Comparison of ENCODE assay signal across 8 mouse cellular contexts in the genomic region with DNA sequence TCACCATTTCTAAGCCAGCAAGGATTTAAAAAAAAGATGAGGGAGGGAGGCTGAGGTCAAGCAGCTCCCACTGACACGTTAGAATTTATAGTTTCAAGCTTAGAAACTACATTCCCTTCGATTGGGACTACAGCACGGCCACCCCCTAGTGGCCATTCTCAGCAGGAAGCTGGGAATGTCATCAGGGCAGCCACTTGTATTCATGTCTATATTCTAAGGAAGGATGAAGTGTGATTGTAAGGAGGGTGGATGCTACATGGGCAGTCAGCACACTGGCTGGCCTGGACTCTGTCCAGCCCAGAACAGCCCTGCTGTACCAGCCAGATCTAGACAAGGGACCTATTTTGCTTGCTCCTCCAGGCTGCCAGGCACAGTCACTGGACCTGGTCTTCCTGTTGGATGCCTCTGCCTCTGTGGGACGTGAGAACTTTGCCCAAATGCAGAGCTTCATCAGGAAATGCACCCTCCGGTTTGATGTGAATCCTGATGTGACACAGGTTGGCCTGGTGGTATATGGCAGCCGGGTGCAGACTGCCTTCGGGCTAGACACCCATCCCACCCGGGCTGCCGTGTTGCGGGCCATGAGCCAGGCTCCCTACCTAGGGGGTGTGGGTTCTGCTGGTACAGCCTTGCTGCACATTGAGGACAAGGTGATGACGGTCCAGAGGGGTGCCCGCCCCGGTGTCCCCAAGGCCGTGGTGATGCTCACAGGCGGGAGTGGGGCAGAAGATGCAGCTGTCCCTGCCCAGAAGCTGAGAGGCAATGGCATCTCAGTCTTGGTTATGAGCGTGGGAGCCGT. TPM values are rescaled to one million over a fixed set of nuclear protein-coding genes. Genes with fewer than 3 reads are reported as not detected.
DNase-seq lines count a peak whose midpoint lies in the region; ATAC-seq and TF ChIP-seq lines count a peak whose summit lies in the region.

No protein-coding gene starts in this region.

- H3K4me3 ChIP-seq in hindbrain, embryonic 16.5 days (ENCODE audit: low read length), result no peak overlapping the region
- no peak overlapping the region for H3K4me3 ChIP-seq in myocyte

- H3K4me2 ChIP-seq in hindbrain, embryonic 16.5 days (ENCODE audit: low read length), result no peak overlapping the region
- no peak overlapping the region for H3K4me2 ChIP-seq in myocyte (ENCODE audit: low read depth)

- intact Hi-C loops in left cerebral cortex, postnatal 10 days (cut with DNase I), result loop anchor here (5.0 to 10.0 kb wide), 2 partner anchors 86 to 484 kb away; a partner anchor contains a TSS

- no peak for TF ChIP-seq POLR2A in myocyte (IDR thresholded peaks at IDR 0.05; ENCODE audit: insufficient read length, low read depth)

- no peaks in the 10 kb centered on the region for H3K27me3 ChIP-seq in hindbrain, embryonic 16.5 days (replicated peaks; ENCODE audit: control insufficient read depth, insufficient read depth, low read length)
- no peaks in the 10 kb centered on the region for H3K27me3 ChIP-seq in myocyte (ENCODE audit: control insufficient read depth, insufficient read depth, insufficient read length)

- no peak overlapping the region for H3ac ChIP-seq in myocyte (ENCODE audit: control insufficient read depth, insufficient read length)

- H3K9me3 ChIP-seq in hindbrain, embryonic 16.5 days (ENCODE audit: control insufficient read depth, low read length), result no peaks in the 10 kb centered on the region

- H3K79me2 ChIP-seq in myocyte (ENCODE audit: control insufficient read depth, insufficient read depth), result no peaks in the 10 kb centered on the region

- H3K9ac ChIP-seq in hindbrain, embryonic 16.5 days (ENCODE audit: low read depth, low read length), result no peak overlapping the region

- H3K4me1 ChIP-seq in hindbrain, embryonic 16.5 days (ENCODE audit: control insufficient read depth, insufficient read depth, low read depth, low read length), result no peaks in the 10 kb centered on the region

- no peaks in the 10 kb centered on the region for H3K36me3 ChIP-seq in hindbrain, embryonic 16.5 days (ENCODE audit: control insufficient read depth, insufficient read depth, low read length)
- no peaks in the 10 kb centered on the region for H3K36me3 ChIP-seq in myocyte (ENCODE audit: control insufficient read depth, insufficient read depth)

- peak; percentile 73; the same call in 1 of the 2 replicates for ATAC-seq in hindbrain, embryonic 16.5 days

- H3K27ac ChIP-seq in hindbrain, embryonic 16.5 days (ENCODE audit: low read depth, low read length), result no peak overlapping the region

- DNase-seq in adrenal gland, postnatal 10 days, result peak; percentile 58
- no peak for DNase-seq in adrenal gland, adult 8-10 months
- DNase-seq in 3T3-L1 (ENCODE audit: low read depth, low spot score), result peak; percentile 87
- peak; percentile 8 for DNase-seq in c-Kit-positive CD71-positive TER-119-positive erythroid progenitor cells, embryonic 14.5 days (ENCODE audit: low spot score)
- peak; percentile 25 to 55 for DNase-seq in left cerebral cortex, postnatal 10 days (ENCODE audit: extremely low spot score in 1 of 2, low spot score in 2 of 2)
- peak; percentile 52 for DNase-seq in yolk sac, embryonic 10.5 days (ENCODE audit: low spot score)

- WGBS in hindbrain, embryonic 16.5 days, result 76% methylated on average over 17 of the region's 17 CpGs

TF ChIP-seq in myocyte, 11 proteins besides CTCF, POLR2A, EP300 and RAD21:
- TF ChIP-seq POLR2AphosphoS2 (IDR thresholded peaks at IDR 0.05; ENCODE audit: insufficient read length, low read depth), result peak; percentile 13
- TF ChIP-seq MAX (IDR thresholded peaks at IDR 0.05; ENCODE audit: low read depth), result no peak

RNA-seq across cellular contexts. Expression of a gene that starts 34.6 kb away (rescaled TPM):
- total RNA-seq in adrenal gland, postnatal 10 days (2021), result not detected
- total RNA-seq in adrenal gland, adult 8-10 months (2022), result not detected
- polyA plus RNA-seq in hindbrain, embryonic 16.5 days (2015; fragmentation: Nextera tagmentation; extraction: Ambion mirVana), result 0.66 and 0.75 TPM in 2 replicates
- total RNA-seq in left cerebral cortex, postnatal 10 days (2021), result under 1 TPM; 0.15 to 0.30 TPM
- polyA plus RNA-seq in myocyte (2012; fragmentation: generic; extraction: Trizol), result 0.08 TPM
